Mouse (Mus musculus): ENCODE measurements around the gene Vps13d.

DNA sequence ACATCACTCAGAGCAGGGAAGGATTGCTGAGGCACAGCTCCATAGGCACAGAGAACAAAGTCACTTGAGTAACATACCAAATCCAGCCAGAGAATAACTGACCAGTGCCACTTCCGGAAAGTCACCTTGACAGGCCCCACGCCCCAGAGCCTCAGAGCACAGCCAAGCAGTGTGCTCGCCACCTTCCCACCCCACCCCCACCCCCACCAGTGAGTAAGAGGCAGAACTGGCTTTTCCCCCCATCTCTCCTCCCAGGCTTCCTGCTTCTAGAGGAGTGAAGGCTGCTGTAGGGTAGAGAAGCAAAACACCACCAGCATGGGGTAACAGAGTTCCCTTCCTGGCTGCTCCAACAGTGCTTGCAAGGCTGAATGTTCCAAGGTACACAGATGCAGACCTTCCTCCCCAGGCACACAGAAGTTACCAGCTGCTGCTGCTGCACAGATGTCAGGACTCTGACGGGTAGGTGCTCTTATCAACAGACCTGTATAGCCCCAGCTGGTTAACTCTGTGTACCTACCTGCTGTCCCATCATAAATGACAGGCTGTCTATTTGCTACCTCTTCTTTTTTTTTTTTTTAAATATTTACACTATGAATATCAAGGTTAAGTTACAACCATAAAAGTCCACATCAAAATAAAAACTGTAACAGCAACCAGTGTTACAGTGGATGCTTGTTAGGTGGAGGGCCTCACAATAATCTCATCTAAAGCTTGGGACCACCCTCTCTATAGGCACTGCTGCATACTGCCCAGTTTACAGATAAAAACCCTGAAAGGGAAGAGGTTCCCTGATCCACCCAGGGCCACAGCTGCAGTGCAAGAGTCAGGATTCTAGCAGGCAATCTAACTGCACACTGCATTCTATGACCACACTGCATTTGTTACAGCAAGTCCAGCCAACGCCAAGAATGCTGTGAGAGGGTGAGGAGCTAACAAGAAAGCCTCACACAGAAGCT, 47.5 kb downstream of the Vps13d start:
- no peak for TF ChIP-seq POLR2A (IDR thresholded peaks at IDR 0.05; ENCODE audit: insufficient read depth, low read length)
- TF ChIP-seq CTCF (IDR thresholded peaks at IDR 0.05; ENCODE audit: low read depth, low read length): no peak
- no peak for TF ChIP-seq EP300 (IDR thresholded peaks at IDR 0.05; ENCODE audit: insufficient read depth, low read depth, low read length)
